Mouse (Mus musculus) neural tube, embryonic 13.5 days (tissue): ENCODE results near the gene Fam240a. TPM values are rescaled to one million over a fixed set of nuclear protein-coding genes. Genes with fewer than 3 reads are reported as not detected.
A peak's percentile ranks its signal among the peaks of the same experiment; 100 is the strongest.

Experiments used
- ATAC-seq: fragments of 200-750 bp; cut with Nextera tagmentation; 2 replicates; pipeline ENCODE4 v1.8.0; 2017; ENCODE audit warnings: low read depth, mild to moderate bottlenecking, moderate TSS enrichment, moderate library complexity
- H3K27ac ChIP-seq: fragments of 300-500 bp; sonication (generic); replicated peaks from 2 replicates; pipeline ENCODE4 v1.5.1; 2015; ENCODE audit warnings: moderate library complexity, mild to moderate bottlenecking, inconsistent platforms
- H3K27me3 ChIP-seq: fragments of 300-500 bp; sonication (generic); 2 replicates; pipeline ENCODE4 v1.6.1; 2015; ENCODE audit warnings: mild to moderate bottlenecking, inconsistent platforms
- H3K36me3 ChIP-seq: fragments of 300-500 bp; sonication (generic); 2 replicates; pipeline ENCODE4 v1.6.1; 2015; ENCODE audit warnings: mild to moderate bottlenecking, inconsistent platforms
- H3K4me1 ChIP-seq: fragments of 300-500 bp; sonication (generic); replicated peaks from 2 replicates; pipeline ENCODE4 v1.6.1; 2015; ENCODE audit warnings: inconsistent platforms
- H3K4me2 ChIP-seq: fragments of 300-500 bp; sonication (generic); 2 replicates; pipeline ENCODE4 v1.6.1; 2015; ENCODE audit warnings: inconsistent platforms, mild to moderate bottlenecking, moderate library complexity
- H3K4me3 ChIP-seq: fragments of 300-500 bp; sonication (generic); 2 replicates; pipeline ENCODE4 v1.5.1; 2015; ENCODE audit warnings: mild to moderate bottlenecking, inconsistent platforms
- H3K9ac ChIP-seq: fragments of 300-500 bp; sonication (generic); 2 replicates; pipeline ENCODE4 v1.6.1; 2015; ENCODE audit warnings: moderate library complexity, mild to moderate bottlenecking, inconsistent platforms
- H3K9me3 ChIP-seq: fragments of 300-500 bp; sonication (generic); 2 replicates; pipeline ENCODE4 v1.6.1; 2016; ENCODE audit warnings: inconsistent platforms
- WGBS: fragments of 180-500 bp; shearing (Covaris S2); methylation state at CpG from one replicate; pipeline ENCODE4 v1.1.7; 2015; 5-methylcytosine and 5-hydroxymethylcytosine counted together
- polyA plus RNA-seq: library from polyadenylated mRNA; unstranded; fragments of >200 nt; fragmentation: Nextera tagmentation; extraction: Ambion mirVana; gene quantifications from 2 replicates; pipeline ENCODE4 v1.2.1, GENCODE M21; 2015

Fam240a gene
- polyA plus RNA-seq, 1 experiment from 2014 or later = not detected

DNA sequence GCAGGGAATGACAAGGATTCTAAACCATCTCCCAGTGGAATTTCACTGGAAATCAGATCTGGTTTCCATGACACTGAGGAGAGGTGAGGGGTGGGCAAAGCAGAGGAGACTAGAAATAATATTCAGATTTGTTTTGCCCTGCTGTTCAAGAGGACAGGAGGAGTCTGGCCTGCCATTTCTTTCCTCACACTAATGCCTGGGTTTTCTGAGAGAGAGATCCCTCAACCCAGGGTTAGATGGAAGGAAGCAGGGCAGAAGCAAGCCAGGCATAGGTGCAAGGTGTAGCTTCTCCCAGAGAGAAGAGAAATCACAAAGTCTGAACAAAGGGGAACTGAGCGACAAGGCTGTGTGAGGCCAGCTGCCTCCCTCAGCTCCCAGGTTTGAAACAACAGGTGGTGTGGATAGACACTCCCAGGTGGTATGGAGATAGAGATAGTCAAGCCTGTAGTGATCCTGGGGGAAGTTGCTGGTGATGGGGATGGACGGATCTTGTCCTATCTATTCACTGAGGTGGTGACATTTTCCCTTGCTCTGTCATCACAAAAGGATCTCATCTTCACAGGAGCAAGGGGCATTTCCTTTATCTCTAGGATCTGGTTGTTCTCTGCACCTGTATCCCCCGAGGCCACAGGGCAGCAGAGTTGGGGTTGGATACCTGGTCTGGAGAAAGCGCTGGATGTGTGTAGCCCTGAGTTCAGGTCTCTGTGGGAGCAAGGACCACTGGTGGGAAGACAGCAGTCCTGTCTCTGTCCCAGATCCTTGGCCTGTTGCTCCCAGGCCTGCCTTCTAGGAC lies 8.6 kb downstream of the Fam240a start:
- H3K4me2 ChIP-seq = no peak overlapping the region
- no peak overlapping the region for H3K27ac ChIP-seq
- H3K27me3 ChIP-seq = no peaks in the 10 kb centered on the region
- no peaks in the 10 kb centered on the region for H3K4me1 ChIP-seq
- ATAC-seq = no peak
- H3K9me3 ChIP-seq = peaks cover 8% of the 10 kb centered on the region; the same call in 1 of the 2 replicates
- 86% methylated on average over 4 of the region's 4 CpGs for WGBS
- H3K4me3 ChIP-seq = no peak overlapping the region
- no peaks in the 10 kb centered on the region for H3K36me3 ChIP-seq
- H3K9ac ChIP-seq = no peak overlapping the region

- H3K9me3 ChIP-seq = peaks cover 8% of the 10 kb centered on the region; the same call in 1 of the 2 replicates
- no peak for ATAC-seq
- H3K9ac ChIP-seq = no peak overlapping the region
- no peak overlapping the region for H3K4me3 ChIP-seq
- no peaks in the 10 kb centered on the region for H3K4me1 ChIP-seq
- no peaks in the 10 kb centered on the region for H3K27me3 ChIP-seq
- H3K36me3 ChIP-seq = no peaks in the 10 kb centered on the region
- no peak overlapping the region for H3K27ac ChIP-seq
- H3K4me2 ChIP-seq = no peak overlapping the region
- 94% methylated on average over 11 of the region's 11 CpGs for WGBS
Measured at GRCm38 (mm10) chr9:110907201-110907837, 9.3 kb downstream of the Fam240a start.

- Histone ChIP-seq H3K27ac (no peak overlapping the region), H3K36me3 (no peaks in the 10 kb centered on the region), H3K9me3 (peaks cover 8% of the 10 kb centered on the region; the same call in 1 of the 2 replicates), H3K9ac (no peak overlapping the region), H3K4me2 (no peak overlapping the region), H3K4me3 (no peak overlapping the region), H3K4me1 (no peaks in the 10 kb centered on the region), H3K27me3 (no peaks in the 10 kb centered on the region)
- no peak for ATAC-seq
- WGBS = 95% methylated on average over 4 of the region's 4 CpGs
Measured at GRCm38 (mm10) chr9:110902271-110902670, 14.4 kb downstream of the Fam240a start.

GRCm38 (mm10) chr9:110901204-110901603 lies 15.5 kb downstream of the Fam240a start:
- H3K4me2 ChIP-seq = no peak overlapping the region
- ATAC-seq = no peak

DNA sequence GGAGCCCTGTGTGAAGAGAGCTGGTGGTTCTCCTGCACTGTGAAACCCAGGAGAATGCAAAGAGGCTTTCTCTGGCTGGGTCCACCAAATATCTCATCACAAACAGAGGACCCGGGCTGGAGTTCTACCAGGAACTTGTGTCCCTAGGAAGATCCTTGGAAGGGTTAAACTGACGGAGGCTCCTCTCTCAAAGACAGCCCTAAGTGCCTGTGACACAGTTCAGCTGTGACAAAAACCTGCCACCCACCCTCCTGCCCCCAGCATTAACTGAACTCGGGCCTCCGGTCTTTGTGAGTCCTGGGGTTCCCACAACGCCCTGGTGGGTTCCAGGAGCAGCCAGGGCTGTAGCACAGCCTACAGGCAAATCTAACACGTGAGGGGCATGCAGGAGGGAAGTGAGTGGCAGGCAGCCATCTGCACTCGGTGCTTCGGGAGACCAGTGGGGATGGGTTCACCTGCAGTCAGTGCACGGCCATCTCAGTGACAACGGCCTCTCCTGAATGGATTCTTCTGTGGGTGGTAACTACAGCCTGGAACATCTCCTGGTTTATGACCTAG lies 17.1 kb downstream of the Fam240a start:
- Histone ChIP-seq H3K36me3 (no peaks in the 10 kb centered on the region), H3K9ac (no peak overlapping the region), H3K4me2 (no peak overlapping the region), H3K9me3 (no peaks in the 10 kb centered on the region), H3K4me1 (peaks cover 11% of the 10 kb centered on the region; the same call in 1 of the 2 replicates), H3K27me3 (no peaks in the 10 kb centered on the region), H3K4me3 (no peak overlapping the region), H3K27ac (no peak overlapping the region)
- WGBS = 61% methylated on average over 10 of the region's 10 CpGs
- ATAC-seq = no peak

More at GRCm38 (mm10) chr9:110901204-110901603, 15.5 kb downstream of the Fam240a start:
- Histone ChIP-seq H3K9me3 (no peaks in the 10 kb centered on the region), H3K4me1 (0 out of 2 replicates have a peak, but pooled peaks cover 4% of the 10 kb centered on the region), H3K9ac (no peak overlapping the region), H3K27ac (no peak overlapping the region), H3K27me3 (no peaks in the 10 kb centered on the region), H3K4me3 (no peak overlapping the region), H3K36me3 (no peaks in the 10 kb centered on the region)
- WGBS = 88% methylated on average over 6 of the region's 6 CpGs

- Histone ChIP-seq H3K9ac (no peak overlapping the region), H3K9me3 (no peaks in the 10 kb centered on the region), H3K4me1 (peaks cover 11% of the 10 kb centered on the region; the same call in 1 of the 2 replicates), H3K36me3 (no peaks in the 10 kb centered on the region), H3K4me3 (no peak overlapping the region), H3K27me3 (no peaks in the 10 kb centered on the region), H3K27ac (no peak overlapping the region), H3K4me2 (peak overlapping the region; percentile 33)
- 7% methylated on average over 6 of the region's 6 CpGs for WGBS
- ATAC-seq = peak; percentile 25; the same call in 1 of the 2 replicates
Measured at GRCm38 (mm10) chr9:110896595-110896994, 20.1 kb downstream of the Fam240a start.

GRCm38 (mm10) chr9:110895994-110896393 lies 20.7 kb downstream of the Fam240a start:
- WGBS = 11% methylated on average over 7 of the region's 7 CpGs

DNA sequence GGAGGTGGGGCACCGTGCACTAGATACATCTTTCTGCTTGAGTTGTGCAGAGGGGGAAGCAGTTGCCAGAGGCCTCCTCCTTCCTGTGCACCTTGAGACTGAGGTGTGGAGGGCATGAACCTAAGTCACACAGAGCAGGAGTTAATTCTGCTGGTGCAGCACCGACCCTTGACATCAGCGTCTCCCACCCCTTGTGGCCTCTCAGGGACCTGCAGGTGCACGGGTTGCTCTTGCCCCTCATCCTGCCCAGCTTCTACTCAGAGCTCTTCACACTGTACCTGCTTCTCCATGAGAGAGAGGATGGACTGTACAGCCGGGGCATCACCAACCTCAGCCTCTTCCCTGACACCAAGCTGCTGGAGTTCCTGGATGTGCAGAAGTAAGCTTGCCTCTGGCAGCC lies 21.2 kb downstream of the Fam240a start:
- no peak overlapping the region for H3K4me2 ChIP-seq
- peaks cover 11% of the 10 kb centered on the region; the same call in 1 of the 2 replicates for H3K4me1 ChIP-seq
- WGBS = 56% methylated on average over 5 of the region's 5 CpGs
- H3K4me3 ChIP-seq = no peak overlapping the region
- H3K9me3 ChIP-seq = no peaks in the 10 kb centered on the region
- no peak overlapping the region for H3K27ac ChIP-seq
- H3K36me3 ChIP-seq = no peaks in the 10 kb centered on the region
- H3K9ac ChIP-seq = no peak overlapping the region
- no peaks in the 10 kb centered on the region for H3K27me3 ChIP-seq
- ATAC-seq = no peak; the same call in 1 of the 2 replicates

More at GRCm38 (mm10) chr9:110895994-110896393, 20.7 kb downstream of the Fam240a start:
- H3K27me3 ChIP-seq = no peaks in the 10 kb centered on the region
- no peaks in the 10 kb centered on the region for H3K9me3 ChIP-seq
- no peak overlapping the region for H3K27ac ChIP-seq
- H3K9ac ChIP-seq = no peak overlapping the region
- ATAC-seq = peak; percentile 65; the same call in 1 of the 2 replicates
- peak overlapping the region; percentile 33 for H3K4me2 ChIP-seq
- H3K4me3 ChIP-seq = no peak overlapping the region
- peaks cover 11% of the 10 kb centered on the region; the same call in 1 of the 2 replicates for H3K4me1 ChIP-seq
- no peaks in the 10 kb centered on the region for H3K36me3 ChIP-seq

- no peaks in the 10 kb centered on the region for H3K36me3 ChIP-seq
Measured at GRCm38 (mm10) chr9:110893429-110893828, 23.2 kb downstream of the Fam240a start.

DNA sequence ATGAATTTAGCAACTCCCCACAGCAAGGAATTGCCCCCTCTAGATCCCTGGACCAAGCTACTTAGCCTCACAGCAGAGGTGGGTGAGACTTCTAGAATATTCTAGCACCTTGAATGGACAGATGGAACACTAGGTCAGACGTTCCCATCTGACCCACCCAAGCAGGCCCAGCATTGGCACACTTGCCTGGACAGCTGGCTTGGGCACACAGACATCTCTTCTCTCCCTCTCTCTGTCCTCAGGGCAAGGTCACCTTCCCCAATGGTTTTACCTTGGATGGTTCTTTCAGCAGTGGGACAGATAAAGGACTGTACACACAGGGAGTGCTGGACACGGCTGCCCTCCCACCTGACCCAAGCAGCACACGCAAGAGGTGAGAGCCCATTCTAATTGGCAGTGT lies 24.1 kb downstream of the Fam240a start:
- Histone ChIP-seq H3K9me3 (no peaks in the 10 kb centered on the region), H3K4me1 (peaks cover 11% of the 10 kb centered on the region; the same call in 1 of the 2 replicates), H3K4me2 (no peak overlapping the region), H3K4me3 (no peak overlapping the region), H3K27me3 (no peaks in the 10 kb centered on the region), H3K9ac (no peak overlapping the region), H3K36me3 (no peaks in the 10 kb centered on the region), H3K27ac (no peak overlapping the region)
- WGBS = 84% methylated on average over 3 of the region's 3 CpGs
- ATAC-seq = no peak

More at GRCm38 (mm10) chr9:110893429-110893828, 23.2 kb downstream of the Fam240a start:
- no peak overlapping the region for H3K4me2 ChIP-seq
- H3K9ac ChIP-seq = no peak overlapping the region
- no peak overlapping the region for H3K27ac ChIP-seq
- no peaks in the 10 kb centered on the region for H3K27me3 ChIP-seq
- ATAC-seq = no peak
- no peaks in the 10 kb centered on the region for H3K9me3 ChIP-seq
- WGBS = 79% methylated on average over 10 of the region's 10 CpGs
- H3K4me3 ChIP-seq = no peak overlapping the region
- H3K4me1 ChIP-seq = peaks cover 11% of the 10 kb centered on the region; the same call in 1 of the 2 replicates

DNA sequence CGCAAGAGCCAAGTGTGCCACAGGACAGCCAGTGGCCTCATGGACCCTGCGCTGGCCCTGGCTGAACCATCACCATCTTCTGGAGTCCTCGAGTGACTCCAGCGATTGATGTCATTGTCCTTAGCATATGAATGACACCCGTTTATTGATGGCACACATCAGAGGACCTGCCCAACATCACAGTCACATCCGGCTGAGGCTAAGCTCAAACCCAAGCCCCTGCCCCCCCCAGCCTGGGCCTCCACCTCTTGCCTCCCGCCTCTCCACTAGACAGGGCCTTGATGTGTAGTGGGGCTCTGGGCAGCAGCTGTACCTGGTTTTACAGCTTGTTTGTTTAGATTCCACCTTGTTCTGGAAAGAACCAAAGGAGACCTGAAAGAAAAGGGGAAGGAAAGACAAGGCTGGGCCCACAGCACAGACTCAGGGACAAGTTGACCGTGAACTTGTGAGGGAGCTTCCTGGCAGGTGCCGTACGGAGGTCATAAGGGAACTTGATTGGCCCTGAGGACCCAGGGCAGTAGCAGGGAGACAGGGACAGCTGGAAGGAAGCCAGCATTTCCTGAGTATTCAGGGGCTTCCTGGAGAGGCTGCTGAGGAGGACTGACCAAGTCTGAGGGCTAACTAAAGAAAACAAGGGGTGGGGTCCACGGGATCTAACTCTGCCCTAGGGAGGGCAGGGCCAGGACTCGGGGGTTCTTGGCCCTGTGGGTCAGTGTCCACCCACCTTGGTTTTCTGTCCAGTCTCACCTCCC lies 25.4 kb downstream of the Fam240a start:
- Histone ChIP-seq H3K9me3 (no peaks in the 10 kb centered on the region), H3K4me1 (peaks cover 8% of the 10 kb centered on the region; the same call in 1 of the 2 replicates), H3K27ac (no peak overlapping the region), H3K36me3 (no peaks in the 10 kb centered on the region), H3K27me3 (no peaks in the 10 kb centered on the region), H3K4me2 (no peak overlapping the region), H3K4me3 (no peak overlapping the region), H3K9ac (no peak overlapping the region)
- WGBS = 79% methylated on average over 12 of the region's 12 CpGs
- no peak for ATAC-seq
